Mouse (Mus musculus) activated CD4-positive, CD25-positive, alpha-beta regulatory T cell, adult 4 months (primary cell): ENCODE data around the gene Gm49630. TPM values are rescaled to one million over a fixed set of nuclear protein-coding genes. Genes with fewer than 3 reads are reported as not detected.
"Not testable (repeated sequence)": the region's sequence is repeated elsewhere in the genome, so short reads cannot be mapped to it uniquely, and the experiment has no call there.

Experiments
- ATAC-seq: one replicate; pipeline ENCODE4 v1.8.0; 2017
- polyA plus RNA-seq, 2 experiments: library from polyadenylated mRNA; unstranded; fragments of 100-300 nt; shearing (Covaris generic); gene quantifications; one replicate each; pipeline ENCODE4 v1.2.1; 2017

Gene Gm49630
- polyA plus RNA-seq, 2 experiments from 2014 or later, result not detected

DNA sequence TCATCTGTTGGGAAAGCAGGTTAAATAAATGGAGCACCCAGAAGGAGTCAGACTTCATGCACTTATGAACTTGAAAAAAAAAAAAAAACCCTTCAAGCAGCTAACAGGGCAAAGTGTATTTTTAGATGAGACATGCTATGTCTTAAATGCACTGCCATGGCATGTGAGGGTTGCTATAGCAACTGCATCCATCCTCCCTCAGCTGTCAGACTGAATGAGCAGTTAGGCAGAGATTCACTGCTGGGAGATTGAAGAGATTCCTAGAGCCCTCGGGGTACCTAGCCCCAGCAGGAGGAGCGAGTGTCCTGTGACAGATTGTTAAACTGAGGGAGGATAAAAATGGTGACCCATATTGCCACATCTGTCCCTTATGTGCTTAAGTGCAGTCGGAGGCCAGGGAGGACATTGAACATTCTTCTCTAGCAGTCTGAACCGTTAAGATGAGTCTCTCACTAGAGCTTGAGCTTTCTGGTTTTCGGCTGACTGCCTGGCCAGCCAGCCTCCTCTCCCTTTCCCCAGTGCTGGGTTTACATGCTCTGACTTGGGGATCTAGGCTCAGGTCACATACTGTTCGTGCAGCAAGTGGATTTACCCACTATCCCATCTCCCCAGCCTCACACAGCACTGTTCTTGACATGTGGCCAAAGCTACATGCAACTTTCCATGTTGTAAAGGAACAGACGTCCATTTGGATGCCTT, 5.0 kb downstream of the Gm49630 start:
- ATAC-seq, result not testable (repeated sequence)

DNA sequence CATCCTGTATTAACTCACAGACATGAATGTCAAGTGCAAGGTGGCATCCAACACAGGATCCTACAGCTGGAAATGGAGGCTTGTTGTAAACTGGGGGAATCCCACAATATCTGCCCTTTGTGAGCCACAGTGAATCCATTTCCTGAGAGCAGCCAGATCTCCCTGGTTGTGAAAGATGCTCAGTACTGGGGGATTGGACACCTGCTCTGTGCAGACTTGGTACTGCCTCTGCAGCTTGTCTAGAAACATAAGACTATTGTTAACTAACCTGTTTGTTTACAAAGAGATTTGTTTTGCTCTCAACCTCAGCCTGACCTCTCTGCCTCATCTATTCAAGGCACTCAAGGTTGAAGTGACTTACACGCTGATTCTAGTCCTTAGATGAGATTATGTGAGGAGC, 5.5 kb downstream of the Gm49630 start:
- not testable (repeated sequence) for ATAC-seq

DNA sequence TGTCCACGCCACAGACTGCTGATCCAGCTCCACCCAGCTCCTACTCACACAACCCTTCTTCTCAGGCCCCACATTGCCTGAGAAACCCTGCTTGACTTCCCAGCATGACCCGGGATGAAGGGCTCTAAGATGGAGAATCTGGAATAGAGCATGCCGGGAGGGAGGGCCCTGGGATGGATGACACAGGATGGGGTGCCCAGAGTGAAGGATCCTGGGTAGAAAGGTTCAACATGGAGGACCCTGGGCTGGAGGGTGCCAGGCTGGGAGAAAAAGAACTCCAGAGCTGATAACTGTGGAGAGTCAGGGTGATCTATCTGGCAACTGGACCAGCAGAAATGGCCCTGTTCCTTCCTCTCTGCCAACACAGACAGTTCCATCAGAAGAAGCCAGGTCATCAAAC, 6.2 kb downstream of the Gm49630 start:
- not testable (repeated sequence) for ATAC-seq

DNA sequence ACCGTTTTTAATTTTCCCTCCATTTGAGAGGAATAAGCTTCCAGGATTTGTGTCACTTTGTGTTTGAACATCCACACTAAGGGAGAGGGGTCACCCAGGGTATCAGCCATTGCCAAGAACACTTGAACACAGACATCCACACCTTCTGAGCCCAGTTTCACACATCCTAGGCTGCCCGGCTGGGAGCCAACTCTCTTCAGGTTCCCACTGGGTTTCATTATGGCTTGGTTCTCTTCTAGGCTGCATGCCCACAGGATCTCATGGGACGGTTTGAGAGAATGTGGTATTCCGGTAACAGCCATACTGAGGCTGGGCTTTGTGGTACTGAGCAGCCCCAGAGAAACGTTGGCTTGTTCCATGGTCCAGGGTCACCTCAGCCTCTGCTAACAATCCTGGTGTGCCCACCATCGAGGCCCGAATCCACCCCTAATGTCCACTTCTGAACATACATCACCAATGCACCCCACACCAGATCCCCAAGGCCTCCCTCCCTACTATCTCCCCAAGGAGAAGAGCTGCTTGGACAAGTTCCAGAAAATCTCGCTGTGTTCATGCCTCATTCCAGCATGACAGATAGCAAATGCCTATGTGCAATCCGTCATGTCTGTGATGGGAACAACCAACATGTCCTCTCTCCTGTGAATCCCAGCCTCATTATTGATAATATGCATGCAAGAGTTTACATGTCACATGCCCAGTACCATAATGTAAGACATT, 10.9 kb downstream of the Gm49630 start:
- ATAC-seq, result not testable (repeated sequence)

DNA sequence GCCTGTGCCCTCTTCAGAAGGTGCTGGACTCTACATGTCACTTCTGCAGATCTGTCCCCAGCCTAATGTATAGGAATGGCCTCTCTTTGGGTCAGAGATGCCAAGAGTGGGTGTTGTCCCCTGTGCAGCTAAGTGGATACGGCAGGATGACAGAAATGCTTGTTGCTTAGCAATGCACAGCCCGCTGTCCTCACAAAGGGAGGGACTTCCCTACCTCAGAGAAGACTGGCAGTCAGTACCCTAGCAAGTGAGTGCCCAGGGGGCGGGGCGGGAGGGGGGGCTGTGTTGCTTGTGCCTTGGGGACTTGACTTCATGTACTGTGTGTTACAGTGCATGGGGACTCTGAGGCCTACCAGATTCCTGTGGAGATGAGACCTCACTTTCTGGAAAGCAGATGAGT, 12.0 kb downstream of the Gm49630 start:
- not testable (repeated sequence) for ATAC-seq

DNA sequence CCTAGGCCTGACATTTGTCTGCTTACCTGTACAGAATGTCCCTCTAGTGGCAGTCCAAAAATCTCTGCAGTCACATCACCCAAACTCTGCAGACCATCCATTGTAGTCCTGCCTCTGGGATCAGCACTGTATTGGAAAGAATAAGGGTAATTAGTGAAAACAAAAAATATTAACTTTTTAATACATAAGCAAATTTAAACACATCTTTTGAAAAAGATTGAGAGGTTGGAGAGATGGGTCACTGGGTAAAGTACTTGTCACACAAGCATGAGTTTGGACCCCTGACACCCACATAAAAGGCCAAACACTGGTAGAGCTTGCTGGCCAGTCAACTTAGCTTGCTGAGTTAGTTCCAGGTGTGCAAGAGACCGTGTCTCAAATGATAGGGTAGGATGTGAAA, 19.2 kb downstream of the Gm49630 start, which contains the start of gene Ttll2:
Gene Ttll2, minus strand, starts transcription at position 101 of the 400 bp plus-strand sequence.
- not testable (repeated sequence) for ATAC-seq

DNA sequence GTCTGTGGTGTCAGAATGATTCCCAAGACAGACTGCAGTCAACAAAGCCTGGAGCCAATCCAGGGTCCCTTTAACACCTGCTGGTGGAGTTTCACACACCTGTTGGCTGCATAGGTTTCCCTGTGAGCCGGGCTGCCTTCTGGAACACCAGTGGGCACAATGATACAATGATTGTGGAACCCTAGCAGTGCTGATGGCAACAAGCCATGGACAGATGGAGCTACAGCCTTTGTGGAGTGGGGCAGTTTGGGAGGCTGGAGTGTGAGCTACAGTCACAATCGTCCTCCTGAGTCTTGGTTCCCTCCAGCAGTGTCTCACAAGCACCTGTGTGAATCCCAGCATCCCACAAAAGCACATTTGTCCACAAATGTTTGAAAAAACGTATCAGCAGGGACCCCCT, 23.0 kb downstream of the Gm49630 start:
- not testable (repeated sequence) for ATAC-seq

DNA sequence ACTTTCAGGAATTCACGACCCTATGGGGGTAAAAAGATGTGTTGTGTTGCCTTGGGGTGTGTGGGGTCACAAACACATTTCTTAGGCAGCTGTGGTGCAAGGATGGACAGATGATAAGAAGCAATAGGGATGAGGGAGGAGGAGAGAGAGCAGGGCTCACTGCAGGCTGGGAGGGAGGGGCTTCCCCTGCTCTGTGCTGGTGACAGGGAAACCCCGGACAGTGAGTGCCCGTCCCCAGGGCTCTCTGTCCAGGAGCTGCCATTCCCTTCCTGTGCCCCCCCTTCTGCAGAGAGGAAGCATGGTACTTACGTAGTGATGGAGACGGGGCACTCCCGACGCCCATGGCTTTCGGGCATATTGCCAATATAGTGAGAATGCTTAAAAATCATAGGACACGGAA, 34.4 kb downstream of the Gm49630 start:
- ATAC-seq, result not testable (repeated sequence)

DNA sequence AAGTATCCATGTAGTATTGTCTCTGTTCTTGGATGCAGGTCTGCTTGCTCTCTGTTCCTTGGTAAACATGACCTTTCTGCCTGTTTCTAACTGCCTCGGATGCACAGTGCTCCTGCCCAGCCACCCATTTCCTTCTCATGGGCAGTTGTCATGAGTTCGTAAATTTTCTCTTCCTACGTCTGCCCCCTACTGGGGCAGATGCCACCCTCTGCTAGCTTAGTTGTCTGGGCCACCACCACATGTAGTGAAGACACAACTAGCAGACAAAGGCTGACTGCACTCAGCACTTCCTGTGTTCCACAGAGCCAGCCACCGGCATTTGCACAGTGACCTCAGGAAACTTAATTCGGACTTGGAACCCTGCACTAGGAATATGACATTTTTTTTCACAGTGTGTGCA, 39.0 kb downstream of the Gm49630 start:
- not testable (repeated sequence) for ATAC-seq

DNA sequence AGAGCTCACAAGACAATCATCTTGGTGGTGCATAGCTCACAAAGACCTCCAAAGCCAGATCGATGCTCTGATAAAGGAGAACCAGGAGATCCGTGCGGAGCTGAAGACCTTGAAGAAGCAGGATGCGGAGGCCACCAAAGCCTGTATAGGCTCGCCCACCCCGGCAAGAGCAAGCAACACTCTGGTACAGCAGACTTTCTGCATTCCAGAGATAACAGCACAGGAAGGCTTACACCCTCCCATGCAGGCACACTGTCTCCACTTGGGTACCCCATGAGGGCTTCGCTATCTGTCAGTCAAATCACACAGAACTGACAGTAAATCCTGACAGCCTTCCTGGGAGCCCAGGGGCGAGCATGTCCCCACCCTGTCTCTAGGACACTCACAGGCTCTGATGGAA, 45.4 kb downstream of the Gm49630 start:
- ATAC-seq, result not testable (repeated sequence)

DNA sequence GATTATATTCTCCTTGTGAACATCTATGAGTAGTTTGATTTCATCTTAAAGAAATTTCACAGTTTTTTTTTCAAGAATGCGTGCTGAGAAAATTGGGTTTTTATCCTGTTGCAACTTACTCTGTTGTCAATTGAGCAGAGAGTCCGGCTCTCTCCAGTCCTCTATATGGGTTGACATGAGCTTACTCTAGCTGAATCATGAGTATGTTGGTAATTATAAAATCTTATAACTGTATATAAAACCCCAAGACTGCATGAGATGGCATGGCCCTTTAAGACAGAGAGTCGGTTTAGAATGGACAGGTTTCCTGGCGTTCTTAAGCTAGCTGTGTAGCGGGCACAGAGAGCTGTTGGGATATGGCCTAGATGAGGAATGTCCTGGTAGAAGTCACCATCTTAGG, 47.4 kb downstream of the Gm49630 start, which contains the start of gene Tcp10a:
Gene Tcp10a, plus strand, starts transcription at position 301 of the 400 bp plus-strand sequence.
- ATAC-seq, result not testable (repeated sequence)

DNA sequence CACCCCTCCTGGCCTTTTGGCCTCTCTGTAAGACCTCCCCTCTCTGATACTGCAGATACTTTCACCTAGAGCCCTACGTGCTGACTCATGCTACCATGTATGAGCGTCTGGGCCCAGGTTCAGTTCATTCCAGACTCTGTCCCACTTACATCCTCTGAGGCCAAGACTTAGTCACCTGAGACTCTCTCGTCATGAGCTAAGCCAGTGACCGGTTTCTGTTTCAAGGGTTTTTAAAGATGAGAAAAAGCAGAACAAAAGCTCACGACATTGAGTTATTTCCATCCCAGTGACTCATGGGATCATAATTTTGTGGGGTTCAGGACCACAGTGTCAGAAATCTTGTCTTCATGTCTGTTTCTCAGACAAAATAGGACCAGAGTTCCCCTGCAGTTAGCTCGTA, 52.0 kb downstream of the Gm49630 start:
- not testable (repeated sequence) for ATAC-seq

DNA sequence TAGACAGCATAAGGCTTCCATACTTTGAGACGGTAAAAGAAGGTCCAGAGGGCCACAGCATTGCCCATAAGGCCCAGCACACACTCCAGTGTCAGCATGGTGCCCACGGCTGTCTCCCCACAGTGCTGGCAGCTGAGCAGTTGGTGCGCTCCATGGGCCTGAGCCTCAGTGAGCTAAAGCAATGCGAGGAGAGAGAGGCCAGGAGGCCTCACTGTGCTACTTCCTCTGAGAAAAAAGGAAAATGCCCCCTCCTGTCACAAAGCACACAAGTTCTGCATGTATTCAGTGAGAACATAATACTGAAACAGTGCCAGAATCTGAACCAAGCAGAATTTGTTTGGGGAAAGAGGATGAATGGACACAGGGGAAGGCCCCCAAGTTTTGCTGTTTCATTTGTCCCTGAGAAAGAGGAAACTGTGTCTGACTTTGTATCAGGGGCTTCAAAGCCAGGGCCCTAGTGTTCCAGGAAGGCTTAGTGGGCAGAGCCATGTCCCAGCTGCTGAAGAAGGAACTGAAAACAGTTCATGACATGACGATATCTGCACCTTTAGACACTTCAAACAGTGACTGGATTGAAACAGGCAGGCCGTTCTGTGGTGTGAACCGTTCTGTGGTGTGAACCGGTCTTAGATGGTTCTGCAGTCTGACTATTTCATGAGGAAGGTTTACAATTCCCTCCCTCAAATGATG, 55.9 kb downstream of the Gm49630 start:
- ATAC-seq, result not testable (repeated sequence)

DNA sequence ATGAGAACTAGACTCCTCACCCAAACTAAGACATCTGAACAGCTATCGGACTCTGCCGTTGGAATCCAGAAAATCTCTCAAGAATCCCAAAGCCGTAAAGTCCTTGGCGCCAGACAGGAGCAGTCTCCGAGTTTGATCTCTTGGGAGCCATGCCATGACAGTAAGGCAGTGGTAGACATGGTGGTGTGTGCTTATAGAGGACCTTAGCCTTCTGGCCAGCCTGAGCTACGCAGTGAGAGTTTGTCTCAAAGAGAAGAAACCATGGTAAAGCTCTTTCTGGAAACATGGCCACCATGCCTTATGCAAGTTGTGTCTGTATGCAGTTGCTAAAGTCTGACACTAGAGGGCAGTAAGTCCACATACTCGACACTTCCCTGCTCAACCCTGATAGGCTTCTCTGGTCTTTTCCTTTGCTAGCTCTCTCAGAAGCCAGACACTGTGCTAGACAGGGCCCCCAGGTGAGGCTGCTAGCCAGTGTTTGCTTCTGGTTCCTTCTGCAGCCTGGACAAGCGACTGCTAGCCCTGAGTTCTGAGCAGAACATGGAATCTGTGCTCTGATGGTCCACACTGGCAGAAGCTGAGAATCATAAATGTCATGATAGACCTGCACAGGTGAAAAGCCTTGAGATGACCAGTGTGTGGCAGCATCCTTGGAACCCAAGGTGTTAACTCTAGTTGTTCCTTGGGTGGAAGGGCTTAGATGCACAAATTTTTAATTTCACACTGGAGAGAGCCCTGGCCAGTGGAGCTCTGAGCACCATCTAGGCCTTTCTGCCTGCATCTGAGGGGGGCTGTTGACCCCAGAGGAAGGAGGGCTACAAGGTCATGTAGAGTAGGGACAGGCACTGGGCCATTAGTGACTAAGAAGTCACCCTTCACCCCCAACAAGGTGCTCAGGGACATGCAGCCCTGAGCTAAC, 65.2 kb downstream of the Gm49630 start:
- ATAC-seq, result peak; percentile 23

Other genes with a start within 250 kb of the Gm49630 start
- under 1 TPM; 0.57 to 0.60 TPM for gene Rps6ka2, start 201.9 kb downstream of the Gm49630 start, polyA plus RNA-seq
- gene Tcp10a, start 47.3 kb downstream of the Gm49630 start, polyA plus RNA-seq, result not detected
- not detected for gene Ttll2, start 19.3 kb downstream of the Gm49630 start, polyA plus RNA-seq
- not detected for gene Unc93a2, start 13.5 kb upstream of the Gm49630 start, polyA plus RNA-seq